Mouse (Mus musculus) cortical plate, adult 2 months (tissue): ENCODE measurements at regions not wholly inside any gene's neighbourhood (a gene's known extent, or its start where the extent isn't known, plus 50 kb on each side); places are given as distances from the start of the nearest gene placed in this dataset.

Source experiments
- CTCF ChIP-seq: fragments of 200-500 bp; IDR thresholded peaks from 2 replicates; pipeline ENCODE4 v1.5.1; 2011; ENCODE audit warnings: mild to moderate bottlenecking, control low read depth, low read length; ENCODE audit not compliant: insufficient read depth; ENCODE audit errors: extremely low read depth
- POLR2A ChIP-seq: fragments of 200-500 bp; IDR thresholded peaks from 2 replicates; pipeline ENCODE4 v1.6.1; 2011; ENCODE audit warnings: mild to moderate bottlenecking, low read length, control low read depth; ENCODE audit not compliant: insufficient read depth; ENCODE audit errors: extremely low read depth

- no peak for TF ChIP-seq POLR2A
- no peak for TF ChIP-seq CTCF
Observed at GRCm38 (mm10) chr2:166272190-166272543, 116.7 kb upstream of the Sulf2 start.
